Mouse (Mus musculus): ENCODE results near the gene Peak1. TPM values are rescaled to one million over a fixed set of nuclear protein-coding genes. Genes with fewer than 3 reads are reported as not detected.

Gene Peak1
- polyA plus RNA-seq, 1 experiment, result 6.3 TPM

DNA sequence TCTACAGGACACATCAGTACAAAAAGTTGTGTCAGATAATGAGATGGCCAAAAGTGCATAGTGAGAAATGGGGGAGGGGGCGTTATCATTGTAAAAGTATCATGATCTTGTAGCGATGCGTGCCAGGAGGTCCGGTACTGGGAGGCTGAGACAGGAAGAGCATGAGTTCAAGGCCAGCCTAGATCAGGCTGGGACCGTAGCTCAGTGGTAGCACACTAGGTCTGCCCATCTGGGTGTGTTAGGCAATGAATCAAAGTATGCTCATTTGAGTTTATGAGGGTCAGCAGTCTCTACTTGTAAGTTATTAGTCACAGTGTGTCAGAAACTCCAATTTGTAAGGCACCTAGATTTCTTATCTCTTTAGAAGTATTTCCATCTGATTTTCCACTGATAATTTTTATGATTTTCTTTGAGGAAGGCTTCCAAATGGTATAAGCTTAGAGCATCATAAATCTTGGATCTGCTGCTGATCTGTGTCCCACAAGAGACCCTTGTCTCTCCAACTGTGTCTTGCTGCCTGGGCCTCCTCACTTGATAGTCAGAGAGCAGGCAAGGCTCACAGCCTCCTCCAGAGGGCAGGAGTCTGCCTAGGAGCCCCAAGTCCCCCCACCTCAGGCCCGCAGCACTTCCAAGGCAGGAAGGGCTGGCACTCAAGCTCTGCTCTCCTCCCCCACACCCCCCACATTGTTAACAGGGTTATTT is 238.3 kb downstream of the Peak1 start:
- DNase-seq (ENCODE audit: low read depth), result peak; percentile 76
- TF ChIP-seq CTCF (IDR thresholded peaks at IDR 0.05; ENCODE audit: borderline replicate concordance, extremely low read depth, insufficient read depth, insufficient read length), result peak; percentile 42; the same call in 1 of the 2 replicates
- TF ChIP-seq POLR2A (IDR thresholded peaks at IDR 0.05; ENCODE audit: borderline replicate concordance, extremely low read depth, insufficient read depth, insufficient read length, poor library complexity, severe bottlenecking), result no peak

DNA sequence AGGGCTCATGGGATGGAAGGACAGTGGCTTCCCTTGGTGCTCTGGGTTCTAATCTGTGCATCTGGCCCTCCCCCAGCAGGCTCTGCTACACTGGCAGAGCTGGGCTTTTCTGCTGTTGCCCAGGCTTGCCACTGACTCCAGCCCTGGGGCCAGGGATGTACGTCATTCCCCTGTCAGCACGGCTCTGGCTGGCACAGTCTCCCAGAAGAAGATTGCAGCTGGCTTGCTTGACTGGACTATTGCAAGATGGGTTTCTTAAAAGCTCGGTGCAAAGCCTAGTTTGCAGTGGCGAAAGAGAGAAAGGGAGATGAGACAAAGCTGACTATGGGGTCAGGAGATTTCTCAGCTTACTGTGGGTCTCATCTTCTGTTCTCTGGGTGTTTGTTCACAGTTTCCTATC is 240.5 kb downstream of the Peak1 start:
- DNase-seq (ENCODE audit: low read depth), result no peak
- TF ChIP-seq POLR2A (IDR thresholded peaks at IDR 0.05; ENCODE audit: borderline replicate concordance, extremely low read depth, insufficient read depth, insufficient read length, poor library complexity, severe bottlenecking) (no peak), CTCF (IDR thresholded peaks at IDR 0.05; ENCODE audit: borderline replicate concordance, extremely low read depth, insufficient read depth, insufficient read length) (no peak)

DNA sequence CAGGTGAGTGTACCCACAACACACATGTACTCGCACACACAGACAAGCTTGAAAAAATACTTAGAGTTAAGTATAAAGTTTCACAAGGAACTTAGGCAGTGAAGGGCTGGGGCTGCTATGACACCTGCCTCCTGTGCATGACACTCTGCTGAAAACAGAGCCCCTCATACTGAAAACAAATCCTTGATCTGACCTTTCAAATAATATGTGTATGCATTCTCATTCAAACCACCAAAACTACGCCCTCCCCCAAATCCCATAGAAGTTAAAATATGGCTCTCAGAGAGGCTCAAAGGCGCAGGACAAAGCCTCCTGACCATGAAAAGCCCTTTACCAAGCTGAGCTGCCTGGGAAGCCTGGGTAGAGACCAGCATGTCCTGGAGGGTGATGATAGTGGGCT is 242.6 kb downstream of the Peak1 start:
- TF ChIP-seq POLR2A (IDR thresholded peaks at IDR 0.05; ENCODE audit: borderline replicate concordance, extremely low read depth, insufficient read depth, insufficient read length, poor library complexity, severe bottlenecking), result no peak
- TF ChIP-seq CTCF (IDR thresholded peaks at IDR 0.05; ENCODE audit: borderline replicate concordance, extremely low read depth, insufficient read depth, insufficient read length), result no peak
- DNase-seq (ENCODE audit: low read depth), result no peak

DNA sequence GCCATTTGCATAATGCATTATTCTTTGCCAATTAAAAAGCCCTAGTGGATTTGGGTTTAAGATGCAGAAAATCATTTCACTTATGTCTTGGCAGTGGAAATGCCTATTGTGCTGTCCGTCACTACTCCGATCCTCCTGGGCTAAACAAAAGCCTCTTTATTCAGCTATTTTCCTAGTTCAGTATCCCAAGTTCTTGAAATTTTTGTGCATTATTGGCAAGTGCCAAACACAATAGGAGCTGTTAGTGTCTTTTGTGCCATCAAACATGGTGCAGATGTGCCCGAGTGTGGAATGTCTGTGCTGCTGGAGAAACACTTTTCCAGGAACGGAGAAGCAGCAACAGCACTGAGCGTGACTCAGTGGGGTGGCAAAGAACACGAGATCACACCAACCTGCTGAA is 250.2 kb downstream of the Peak1 start:
- no peak for TF ChIP-seq POLR2A (IDR thresholded peaks at IDR 0.05; ENCODE audit: borderline replicate concordance, extremely low read depth, insufficient read depth, insufficient read length, poor library complexity, severe bottlenecking)
- no peak for TF ChIP-seq CTCF (IDR thresholded peaks at IDR 0.05; ENCODE audit: borderline replicate concordance, extremely low read depth, insufficient read depth, insufficient read length)

DNA sequence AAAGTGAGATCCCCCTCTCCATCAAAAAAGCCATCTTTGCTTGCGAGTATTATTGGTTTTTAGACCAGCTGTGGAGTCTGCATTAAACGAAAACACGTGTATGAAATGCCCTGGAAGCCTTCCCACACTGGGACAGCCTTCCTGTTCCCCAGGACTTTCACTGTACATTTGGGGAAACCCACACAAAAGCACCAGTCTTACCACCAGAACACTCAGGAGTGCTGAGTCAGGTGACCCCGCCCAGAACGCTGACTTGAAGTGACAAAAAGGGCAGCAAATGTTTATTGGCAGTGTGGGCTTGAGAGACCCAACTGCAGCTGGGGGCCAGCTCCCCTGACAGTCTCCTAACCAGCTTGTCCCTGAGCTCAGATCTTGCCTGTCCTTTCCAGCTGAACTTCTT is 251.7 kb downstream of the Peak1 start:
- TF ChIP-seq POLR2A (IDR thresholded peaks at IDR 0.05; ENCODE audit: borderline replicate concordance, extremely low read depth, insufficient read depth, insufficient read length, poor library complexity, severe bottlenecking), result no peak
- TF ChIP-seq CTCF (IDR thresholded peaks at IDR 0.05; ENCODE audit: borderline replicate concordance, extremely low read depth, insufficient read depth, insufficient read length), result no peak
- no peak for DNase-seq (ENCODE audit: low read depth)

More for the DNA sequence above, 250.2 kb downstream of the Peak1 start:
- peak; percentile 63 for DNase-seq (ENCODE audit: low read depth)

DNA sequence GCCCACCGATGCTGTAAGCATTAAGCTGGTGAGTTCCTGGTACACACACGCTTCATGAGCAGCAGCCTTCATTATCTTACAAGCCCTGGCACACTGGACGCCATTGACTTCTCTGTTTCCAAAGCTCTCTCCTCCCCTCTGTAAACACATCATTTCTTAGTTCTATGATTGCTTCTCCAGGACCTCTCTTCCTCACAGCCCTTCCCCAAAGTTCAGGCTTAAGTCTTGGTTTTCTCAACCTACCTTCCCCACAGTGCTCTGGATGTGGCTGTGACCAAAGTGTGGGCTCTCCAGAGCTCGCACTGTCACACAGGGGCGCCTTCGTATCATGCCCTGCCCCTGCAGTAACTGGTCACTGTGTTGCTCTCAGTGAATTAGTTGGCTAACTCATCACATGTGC is 252.5 kb downstream of the Peak1 start, which contains the start of gene Tspan3:
Gene Tspan3 (minus strand): TSS at position 101 of the 400 bp plus-strand sequence.
- TF ChIP-seq POLR2A (IDR thresholded peaks at IDR 0.05; ENCODE audit: borderline replicate concordance, extremely low read depth, insufficient read depth, insufficient read length, poor library complexity, severe bottlenecking) (no peak), CTCF (IDR thresholded peaks at IDR 0.05; ENCODE audit: borderline replicate concordance, extremely low read depth, insufficient read depth, insufficient read length) (no peak)

DNA sequence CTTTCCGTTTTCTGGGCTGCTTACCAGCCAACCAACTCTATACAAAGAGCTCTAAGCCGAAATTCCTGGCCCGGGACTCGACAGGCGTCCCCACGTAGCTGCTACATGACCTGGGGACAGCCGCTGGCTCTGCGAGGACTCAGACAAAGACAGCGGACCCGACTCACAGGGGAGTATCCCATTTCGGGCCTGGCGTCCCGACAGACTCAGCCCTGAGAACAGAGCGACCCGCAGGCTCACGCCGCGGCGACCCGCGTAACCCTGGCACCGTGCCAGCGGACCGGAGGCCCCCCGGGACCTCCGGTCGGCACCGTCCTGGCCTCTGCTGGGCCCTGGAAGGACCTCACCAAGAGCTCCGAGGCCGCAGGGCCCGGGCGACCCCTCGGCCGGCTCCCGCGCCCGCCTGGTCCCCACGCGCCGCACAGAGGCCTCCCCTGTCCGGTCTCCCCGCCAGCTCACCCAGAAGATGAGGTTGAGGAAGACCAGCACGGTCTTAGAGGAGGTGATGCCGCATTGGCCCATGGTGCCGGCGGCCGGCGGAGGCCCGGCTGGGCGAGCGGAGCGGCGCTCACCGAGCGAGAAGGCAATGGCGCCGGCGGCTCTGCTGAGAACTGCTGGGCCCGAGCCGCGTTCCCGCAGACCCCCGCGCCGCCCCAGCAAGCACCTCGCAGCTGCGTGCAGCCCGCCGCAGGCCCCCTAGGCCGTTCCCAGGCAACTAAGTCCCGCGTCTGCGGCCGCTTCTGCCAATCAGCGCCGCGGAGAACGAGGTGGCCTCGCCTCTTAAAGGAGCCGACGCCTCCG is 257.3 kb downstream of the Peak1 start:
- TF ChIP-seq CTCF (IDR thresholded peaks at IDR 0.05; ENCODE audit: borderline replicate concordance, extremely low read depth, insufficient read depth, insufficient read length), result no peak
- TF ChIP-seq POLR2A (IDR thresholded peaks at IDR 0.05; ENCODE audit: borderline replicate concordance, extremely low read depth, insufficient read depth, insufficient read length, poor library complexity, severe bottlenecking), result peak; percentile 99
- peak; percentile 99 for DNase-seq (ENCODE audit: low read depth)

More for the DNA sequence above, 252.5 kb downstream of the Peak1 start, which contains the start of gene Tspan3:
- DNase-seq (ENCODE audit: low read depth), result no peak

DNA sequence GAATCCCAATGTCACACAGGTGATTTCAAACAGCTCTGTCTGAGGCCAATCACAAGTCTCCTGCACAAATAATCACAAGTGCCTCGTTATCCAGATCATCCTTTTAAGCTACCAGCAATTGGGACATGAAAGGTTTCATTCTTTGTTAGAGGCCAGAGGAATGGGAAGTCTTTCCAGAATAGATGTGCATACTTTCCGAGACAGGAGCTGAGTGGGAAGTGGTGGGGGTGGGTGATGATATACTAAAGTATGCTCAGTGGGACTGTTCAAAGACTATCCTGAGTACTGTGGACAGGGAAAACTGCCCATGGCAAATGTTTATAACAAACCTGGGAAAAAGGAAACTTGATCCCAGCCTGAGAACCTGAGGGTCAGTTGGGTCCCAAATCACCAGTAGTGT is 258.4 kb downstream of the Peak1 start:
- no peak for DNase-seq (ENCODE audit: low read depth)
- TF ChIP-seq POLR2A (IDR thresholded peaks at IDR 0.05; ENCODE audit: borderline replicate concordance, extremely low read depth, insufficient read depth, insufficient read length, poor library complexity, severe bottlenecking) (no peak), CTCF (IDR thresholded peaks at IDR 0.05; ENCODE audit: borderline replicate concordance, extremely low read depth, insufficient read depth, insufficient read length) (no peak)

DNA sequence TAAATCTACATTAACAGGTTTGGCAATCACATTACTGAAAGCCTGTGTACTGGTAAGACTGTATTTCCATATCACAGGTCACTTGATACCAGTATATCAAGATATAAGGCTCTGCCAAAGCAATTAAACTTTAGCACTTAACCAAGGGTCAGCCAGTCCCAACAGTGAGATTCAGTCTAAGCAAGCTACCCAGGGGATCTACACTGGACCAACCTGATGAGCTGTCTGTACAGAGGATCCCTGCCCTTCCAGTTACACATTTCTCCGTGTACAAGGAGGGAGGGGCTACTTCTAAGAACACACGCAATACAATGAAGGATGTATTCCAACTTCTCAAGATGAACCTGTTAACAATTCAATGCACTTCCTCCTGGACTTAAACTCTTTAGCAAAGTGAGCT is 259.8 kb downstream of the Peak1 start:
- no peak for TF ChIP-seq CTCF (IDR thresholded peaks at IDR 0.05; ENCODE audit: borderline replicate concordance, extremely low read depth, insufficient read depth, insufficient read length)
- TF ChIP-seq POLR2A (IDR thresholded peaks at IDR 0.05; ENCODE audit: borderline replicate concordance, extremely low read depth, insufficient read depth, insufficient read length, poor library complexity, severe bottlenecking), result no peak
- DNase-seq (ENCODE audit: low read depth), result no peak

DNA sequence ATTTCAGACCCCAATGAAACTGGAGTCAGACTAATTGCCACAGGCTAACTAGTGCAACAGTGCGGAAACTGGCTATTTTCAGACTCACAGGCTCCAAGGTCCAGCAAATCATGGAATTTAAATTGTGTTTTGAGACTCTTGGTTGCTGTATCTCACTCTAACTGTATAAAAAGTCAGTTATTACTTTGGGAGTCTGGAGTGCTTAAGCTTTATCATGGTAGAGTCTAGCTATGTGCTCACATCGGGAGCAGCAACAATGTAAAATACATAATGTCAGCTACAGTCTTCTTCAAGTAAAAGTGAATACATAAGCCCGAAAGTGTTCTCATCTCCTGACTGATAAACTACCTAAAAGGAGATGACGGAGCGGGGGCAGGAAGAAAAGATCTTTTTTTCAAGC is 263.3 kb downstream of the Peak1 start:
- TF ChIP-seq CTCF (IDR thresholded peaks at IDR 0.05; ENCODE audit: borderline replicate concordance, extremely low read depth, insufficient read depth, insufficient read length) (no peak), POLR2A (IDR thresholded peaks at IDR 0.05; ENCODE audit: borderline replicate concordance, extremely low read depth, insufficient read depth, insufficient read length, poor library complexity, severe bottlenecking) (no peak)
- no peak for DNase-seq (ENCODE audit: low read depth)

DNA sequence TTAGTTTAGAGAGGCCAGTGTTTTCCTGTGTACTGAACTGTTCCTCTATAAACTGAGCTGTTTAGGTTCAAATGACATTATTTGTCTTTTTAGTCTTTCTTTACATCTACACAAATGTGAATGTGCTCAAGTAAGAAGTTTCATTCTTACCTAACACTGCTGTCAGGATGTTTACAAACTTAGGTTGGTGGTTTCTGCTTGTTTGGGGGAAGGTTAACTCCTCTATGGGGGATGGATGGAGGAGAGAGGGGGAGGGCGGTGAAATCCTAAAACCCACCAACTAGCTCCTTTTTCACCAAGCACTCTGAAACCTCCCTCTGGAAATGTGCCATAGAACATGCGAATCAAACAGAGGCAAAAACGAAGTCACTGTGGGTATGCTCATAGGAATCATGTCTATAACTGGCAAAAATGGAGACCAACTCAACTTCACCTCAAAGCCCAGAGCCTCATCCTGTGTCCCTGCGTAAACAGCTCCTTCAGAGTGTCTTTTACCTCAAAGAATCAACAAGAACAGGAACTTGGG is 265.3 kb downstream of the Peak1 start:
- DNase-seq (ENCODE audit: low read depth), result no peak
- TF ChIP-seq CTCF (IDR thresholded peaks at IDR 0.05; ENCODE audit: borderline replicate concordance, extremely low read depth, insufficient read depth, insufficient read length) (no peak), POLR2A (IDR thresholded peaks at IDR 0.05; ENCODE audit: borderline replicate concordance, extremely low read depth, insufficient read depth, insufficient read length, poor library complexity, severe bottlenecking) (no peak)

All from brain, embryonic 14.5 days (tissue).